Mouse (Mus musculus) stomach, embryonic 14.5 days (tissue): ENCODE data around the gene Hspd1. TPM values are rescaled to one million over a fixed set of nuclear protein-coding genes. Genes with fewer than 3 reads are reported as not detected.
"Not testable (repeated sequence)": the region's sequence is repeated elsewhere in the genome, so short reads cannot be mapped to it uniquely, and the experiment has no call there.

Experiments used
- ATAC-seq: fragments of 200-750 bp; cut with Nextera tagmentation; 2 replicates; pipeline ENCODE4 v1.8.0; 2017; ENCODE audit warnings: low read depth, moderate TSS enrichment; ENCODE audit not compliant: insufficient number of reproducible peaks, insufficient read depth, low FRiP score
- H3K27ac ChIP-seq: fragments of 300-500 bp; sonication (generic); 2 replicates; pipeline ENCODE4 v1.5.1; 2014; ENCODE audit warnings: mild to moderate bottlenecking, low read length, moderate library complexity, mixed read lengths
- H3K27me3 ChIP-seq: fragments of 300-500 bp; sonication (generic); 2 replicates; pipeline ENCODE4 v1.6.1; 2014; ENCODE audit warnings: low read length, control low read depth, mixed read lengths; ENCODE audit not compliant: control insufficient read depth, insufficient read depth
- H3K36me3 ChIP-seq: fragments of 300-500 bp; sonication (generic); 2 replicates; pipeline ENCODE4 v1.6.1; 2014; ENCODE audit warnings: mild to moderate bottlenecking, control low read depth, low read length, moderate library complexity, mixed read lengths; ENCODE audit not compliant: control insufficient read depth, insufficient read depth
- H3K4me1 ChIP-seq: fragments of 300-500 bp; sonication (generic); 2 replicates; pipeline ENCODE4 v1.6.1; 2014; ENCODE audit warnings: low read length, control low read depth, mixed read lengths; ENCODE audit not compliant: control insufficient read depth, insufficient read depth
- H3K4me2 ChIP-seq: fragments of 300-500 bp; sonication (generic); replicated peaks from 2 replicates; pipeline ENCODE4 v1.6.1; 2014; ENCODE audit warnings: low read depth, low read length, control low read depth
- H3K4me3 ChIP-seq: fragments of 300-500 bp; sonication (generic); 2 replicates; pipeline ENCODE4 v1.5.1; 2014; ENCODE audit warnings: low read depth, low read length, control low read depth
- H3K9ac ChIP-seq: fragments of 300-500 bp; sonication (generic); replicated peaks from 2 replicates; pipeline ENCODE4 v1.6.1; 2014; ENCODE audit warnings: low read depth, mild to moderate bottlenecking, control low read depth, low read length, moderate library complexity, mixed read lengths
- H3K9me3 ChIP-seq: fragments of 300-500 bp; sonication (generic); 2 replicates; pipeline ENCODE4 v1.6.1; 2016; ENCODE audit warnings: low read depth, low read length, control low read depth; ENCODE audit not compliant: control insufficient read depth
- WGBS: fragments of 180-500 bp; shearing (Covaris S2); extraction: QIAGEN DNeasy Blood & Tissue Kit; methylation state at CpG from one replicate; pipeline ENCODE4 v1.1.7; 2014; 5-methylcytosine and 5-hydroxymethylcytosine counted together
- polyA plus RNA-seq: library from polyadenylated mRNA; unstranded; fragments of >200 nt; fragmentation: Nextera tagmentation; extraction: Ambion mirVana; gene quantifications from 2 replicates; pipeline ENCODE4 v1.2.1, GENCODE M21; 2014

Hspd1 gene
- polyA plus RNA-seq, 1 experiment from 2014 or later: 298 TPM

GRCm38 (mm10) chr1:55076849-55077516 lies 11.1 kb downstream of the Hspd1 start:
- no peaks in the 10 kb centered on the region for H3K27me3 ChIP-seq
- no peak overlapping the region for H3K9ac ChIP-seq
- no peaks in the 10 kb centered on the region for H3K9me3 ChIP-seq
- H3K4me1 ChIP-seq: no peaks in the 10 kb centered on the region
- WGBS: 94% methylated on average over 2 of the region's 2 CpGs
- ATAC-seq: no peak
- no peak overlapping the region for H3K27ac ChIP-seq
- peaks cover 39% of the 10 kb centered on the region for H3K36me3 ChIP-seq
- no peak overlapping the region for H3K4me3 ChIP-seq
- H3K4me2 ChIP-seq: no peak overlapping the region

GRCm38 (mm10) chr1:55076395-55076743 lies 11.7 kb downstream of the Hspd1 start:
- peaks cover 39% of the 10 kb centered on the region for H3K36me3 ChIP-seq

GRCm38 (mm10) chr1:55075652-55076394 lies 12.2 kb downstream of the Hspd1 start:
- Histone ChIP-seq H3K27ac (no peak overlapping the region), H3K9me3 (no peaks in the 10 kb centered on the region), H3K4me1 (no peaks in the 10 kb centered on the region), H3K4me2 (no peak overlapping the region), H3K9ac (no peak overlapping the region), H3K27me3 (no peaks in the 10 kb centered on the region), H3K4me3 (no peak overlapping the region), H3K36me3 (peaks cover 36% of the 10 kb centered on the region)
- 69% methylated on average over 5 of the region's 5 CpGs for WGBS
- no peak for ATAC-seq

More at GRCm38 (mm10) chr1:55076395-55076743, 11.7 kb downstream of the Hspd1 start:
- no peak for ATAC-seq
- Histone ChIP-seq H3K4me2 (no peak overlapping the region), H3K27ac (no peak overlapping the region), H3K9ac (no peak overlapping the region), H3K9me3 (no peaks in the 10 kb centered on the region), H3K4me3 (no peak overlapping the region), H3K4me1 (no peaks in the 10 kb centered on the region), H3K27me3 (no peaks in the 10 kb centered on the region)

GRCm38 (mm10) chr1:55074757-55075156 lies 13.3 kb downstream of the Hspd1 start:
- ATAC-seq: no peak
- Histone ChIP-seq H3K4me3 (no peak overlapping the region), H3K27ac (no peak overlapping the region), H3K27me3 (no peaks in the 10 kb centered on the region), H3K9me3 (no peaks in the 10 kb centered on the region), H3K4me2 (no peak overlapping the region), H3K4me1 (no peaks in the 10 kb centered on the region), H3K9ac (no peak overlapping the region), H3K36me3 (peaks cover 31% of the 10 kb centered on the region)
- 29% methylated on average over 2 of the region's 2 CpGs for WGBS

- H3K4me2 ChIP-seq, H3K27me3 ChIP-seq, H3K4me3 ChIP-seq, H3K4me1 ChIP-seq, ATAC-seq, H3K27ac ChIP-seq, H3K9me3 ChIP-seq, H3K9ac ChIP-seq: not testable (repeated sequence)
- peaks cover 22% of the 10 kb centered on the region for H3K36me3 ChIP-seq
Observed at GRCm38 (mm10) chr1:55072328-55072727, 15.7 kb downstream of the Hspd1 start.

- H3K9ac ChIP-seq: no peak overlapping the region
- no peak overlapping the region for H3K4me3 ChIP-seq
- no peak overlapping the region for H3K27ac ChIP-seq
- H3K36me3 ChIP-seq: peaks cover 14% of the 10 kb centered on the region; the same call in 1 of the 2 replicates
- H3K9me3 ChIP-seq: no peaks in the 10 kb centered on the region
- no peaks in the 10 kb centered on the region for H3K27me3 ChIP-seq
- no peak overlapping the region for H3K4me2 ChIP-seq
- H3K4me1 ChIP-seq: no peaks in the 10 kb centered on the region
- 87% methylated on average over 4 of the region's 4 CpGs for WGBS
- no peak for ATAC-seq
Observed at GRCm38 (mm10) chr1:55061772-55062171, 26.3 kb downstream of the Hspd1 start.

GRCm38 (mm10) chr1:55061099-55061498 lies 26.9 kb downstream of the Hspd1 start:
- Histone ChIP-seq H3K4me1 (no peaks in the 10 kb centered on the region), H3K9ac (no peak overlapping the region), H3K27me3 (no peaks in the 10 kb centered on the region), H3K27ac (no peak overlapping the region), H3K4me3 (no peak overlapping the region), H3K36me3 (peaks cover 14% of the 10 kb centered on the region; the same call in 1 of the 2 replicates), H3K4me2 (no peak overlapping the region), H3K9me3 (no peaks in the 10 kb centered on the region)
- ATAC-seq: no peak
- 89% methylated on average over 5 of the region's 5 CpGs for WGBS

- not testable (repeated sequence) for H3K9ac ChIP-seq, ATAC-seq, H3K4me1 ChIP-seq, H3K36me3 ChIP-seq, H3K4me2 ChIP-seq, H3K27ac ChIP-seq, H3K9me3 ChIP-seq, H3K27me3 ChIP-seq, H3K4me3 ChIP-seq
- 80% methylated on average over 2 of the region's 3 CpGs for WGBS
Observed at GRCm38 (mm10) chr1:55058383-55058782, 29.7 kb downstream of the Hspd1 start.
